Mouse (Mus musculus) midbrain, embryonic 14.5 days (tissue): ENCODE measurements around the gene Mib2. TPM values are rescaled to one million over a fixed set of nuclear protein-coding genes. Genes with fewer than 3 reads are reported as not detected.
"Not testable (repeated sequence)": the region's sequence is repeated elsewhere in the genome, so short reads cannot be mapped to it uniquely, and the experiment has no call there.

Source experiments
- ATAC-seq: fragments of 200-750 bp; cut with Nextera tagmentation; 2 replicates; pipeline ENCODE4 v1.8.0; 2017; ENCODE audit warnings: moderate number of reproducible peaks, moderate library complexity; ENCODE audit not compliant: low FRiP score, low TSS enrichment
- DNase-seq: peaks from one replicate; pipeline ENCODE4 v3.0.0-alpha.2; 2015
- H3K27ac ChIP-seq: fragments of 300-500 bp; sonication (generic); replicated peaks from 2 replicates; pipeline ENCODE4 v1.5.1; 2014; ENCODE audit warnings: mild to moderate bottlenecking, low read depth, low read length, moderate library complexity
- H3K27me3 ChIP-seq: fragments of 300-500 bp; sonication (generic); 2 replicates; pipeline ENCODE4 v1.6.1; 2014; ENCODE audit warnings: low read length, control low read depth, mixed read lengths; ENCODE audit not compliant: control insufficient read depth, insufficient read depth
- H3K36me3 ChIP-seq: fragments of 300-500 bp; sonication (generic); 2 replicates; pipeline ENCODE4 v1.6.1; 2014; ENCODE audit warnings: low read length, control low read depth; ENCODE audit not compliant: control insufficient read depth, insufficient read depth
- H3K4me1 ChIP-seq: fragments of 300-500 bp; sonication (generic); 2 replicates; pipeline ENCODE4 v1.6.1; 2014; ENCODE audit warnings: mild to moderate bottlenecking, antibody characterized with exemption, low read length, control low read depth; ENCODE audit not compliant: control insufficient read depth, insufficient read depth
- H3K4me2 ChIP-seq: fragments of 300-500 bp; sonication (generic); 2 replicates; pipeline ENCODE4 v1.6.1; 2014; ENCODE audit warnings: mild to moderate bottlenecking, low read length, moderate library complexity
- H3K4me3 ChIP-seq: fragments of 300-500 bp; sonication (generic); replicated peaks from 2 replicates; pipeline ENCODE4 v1.5.1; 2014; ENCODE audit warnings: low read depth, low read length
- H3K9ac ChIP-seq: fragments of 300-500 bp; sonication (generic); replicated peaks from 2 replicates; pipeline ENCODE4 v1.6.1; 2014; ENCODE audit warnings: mild to moderate bottlenecking, low read length, moderate library complexity
- H3K9me3 ChIP-seq: fragments of 300-500 bp; sonication (generic); 2 replicates; pipeline ENCODE4 v1.6.1; 2016; ENCODE audit warnings: low read length, control low read depth, mixed read lengths; ENCODE audit not compliant: control insufficient read depth
- whole genome bisulfite sequencing: fragments of 180-500 bp; shearing (Covaris S2); extraction: QIAGEN DNeasy Blood & Tissue Kit; methylation state at CpG from one replicate; pipeline ENCODE4 v1.1.7; 2014; 5-methylcytosine and 5-hydroxymethylcytosine counted together
- polyA plus RNA-seq: library from polyadenylated mRNA; unstranded; fragments of >200 nt; fragmentation: Nextera tagmentation; extraction: Ambion mirVana; gene quantifications from 2 replicates; pipeline ENCODE4 v1.2.1, GENCODE M21; 2014

Gene Mib2
- polyA plus RNA-seq, 1 experiment from 2014 or later = 40.8 TPM

- not testable (repeated sequence) for DNase-seq, H3K4me3 ChIP-seq, H3K9me3 ChIP-seq, H3K9ac ChIP-seq, H3K27ac ChIP-seq, H3K36me3 ChIP-seq, H3K4me2 ChIP-seq, ATAC-seq, H3K27me3 ChIP-seq, H3K4me1 ChIP-seq
- 92% methylated on average over 15 of the region's 19 CpGs for WGBS
Observed at GRCm38 (mm10) chr4:155683670-155684277, 14.8 kb upstream of the Mib2 start.

- H3K36me3 ChIP-seq = no peaks in the 10 kb centered on the region
- H3K9ac ChIP-seq = no peak overlapping the region
- no peaks in the 10 kb centered on the region for H3K4me1 ChIP-seq
- H3K4me2 ChIP-seq = no peak overlapping the region
- WGBS = 87% methylated on average over 2 of the region's 2 CpGs
- H3K4me3 ChIP-seq = no peak overlapping the region
- H3K27ac ChIP-seq = no peak overlapping the region
- ATAC-seq (no peak), DNase-seq (peak; percentile 23)
- no peaks in the 10 kb centered on the region for H3K9me3 ChIP-seq
- H3K27me3 ChIP-seq = no peaks in the 10 kb centered on the region
Observed at GRCm38 (mm10) chr4:155675991-155676390, 7.0 kb upstream of the Mib2 start.

GRCm38 (mm10) chr4:155672082-155672481 is 3.1 kb upstream of the Mib2 start:
- Histone ChIP-seq H3K27me3 (no peaks in the 10 kb centered on the region), H3K4me2 (no peak overlapping the region), H3K4me1 (peaks cover 7% of the 10 kb centered on the region; the same call in 1 of the 2 replicates), H3K27ac (no peak overlapping the region), H3K9ac (no peak overlapping the region), H3K4me3 (no peak overlapping the region), H3K9me3 (no peaks in the 10 kb centered on the region), H3K36me3 (no peaks in the 10 kb centered on the region)
- no peak for DNase-seq
- no peak for ATAC-seq
- WGBS = 69% methylated on average over 2 of the region's 2 CpGs

- ATAC-seq, H3K9ac ChIP-seq: not testable (repeated sequence)
Observed at GRCm38 (mm10) chr4:155670236-155670635, 1.2 kb upstream of the Mib2 start.

GRCm38 (mm10) chr4:155669598-155670075 is 639 bp upstream of the Mib2 start:
- H3K4me1 ChIP-seq = peaks cover 7% of the 10 kb centered on the region; the same call in 1 of the 2 replicates
- peak overlapping the region; percentile 80 for H3K4me3 ChIP-seq
- peak overlapping the region; percentile 79; the same call in 1 of the 2 replicates for H3K27ac ChIP-seq
- WGBS = 2% methylated on average over 8 of the region's 8 CpGs
- peak overlapping the region; percentile 89; the same call in 1 of the 2 replicates for H3K9ac ChIP-seq
- peak overlapping the region; percentile 89 for H3K4me2 ChIP-seq
- no peaks in the 10 kb centered on the region for H3K9me3 ChIP-seq
- H3K27me3 ChIP-seq = no peaks in the 10 kb centered on the region
- DNase-seq (no peak), ATAC-seq (peak; percentile 38; the same call in 1 of the 2 replicates)
- H3K36me3 ChIP-seq = peaks cover 12% of the 10 kb centered on the region

More at GRCm38 (mm10) chr4:155670236-155670635, 1.2 kb upstream of the Mib2 start:
- not testable (repeated sequence) for H3K27me3 ChIP-seq, H3K36me3 ChIP-seq, H3K9me3 ChIP-seq, H3K4me1 ChIP-seq, H3K27ac ChIP-seq, DNase-seq, H3K4me2 ChIP-seq
- H3K4me3 ChIP-seq = 0 out of 2 replicates have a peak overlapping the region, but pooled peaks have one; percentile 80
- WGBS = 60% methylated on average over 4 of the region's 4 CpGs

DNA sequence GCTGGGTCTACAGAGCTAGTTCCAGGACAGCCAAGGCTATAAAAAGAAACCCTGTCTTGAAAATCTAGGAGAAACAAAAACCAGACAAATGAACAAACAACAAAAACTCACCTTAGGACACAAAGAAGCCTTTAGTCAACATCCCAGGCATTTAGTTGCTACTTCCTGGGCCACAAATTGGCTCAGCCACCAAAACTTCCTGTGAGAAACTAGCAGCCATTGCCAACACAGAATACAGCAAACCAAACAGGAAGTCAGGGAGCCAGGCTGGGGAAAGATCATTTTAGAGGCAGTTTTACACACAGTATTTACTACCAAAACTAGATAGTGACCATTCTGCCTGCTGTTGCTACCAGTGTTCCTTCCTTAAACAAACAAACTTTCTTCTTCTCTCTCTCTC is 2.1 kb downstream of the Mib2 start:
- Histone ChIP-seq H3K27me3 (no peaks in the 10 kb centered on the region), H3K36me3 (peaks cover 12% of the 10 kb centered on the region), H3K9me3 (no peaks in the 10 kb centered on the region), H3K4me2 (no peak overlapping the region), H3K4me3 (no peak overlapping the region), H3K9ac (no peak overlapping the region), H3K27ac (no peak overlapping the region), H3K4me1 (peaks cover 7% of the 10 kb centered on the region; the same call in 1 of the 2 replicates)
- DNase-seq = no peak
- ATAC-seq = no peak

DNA sequence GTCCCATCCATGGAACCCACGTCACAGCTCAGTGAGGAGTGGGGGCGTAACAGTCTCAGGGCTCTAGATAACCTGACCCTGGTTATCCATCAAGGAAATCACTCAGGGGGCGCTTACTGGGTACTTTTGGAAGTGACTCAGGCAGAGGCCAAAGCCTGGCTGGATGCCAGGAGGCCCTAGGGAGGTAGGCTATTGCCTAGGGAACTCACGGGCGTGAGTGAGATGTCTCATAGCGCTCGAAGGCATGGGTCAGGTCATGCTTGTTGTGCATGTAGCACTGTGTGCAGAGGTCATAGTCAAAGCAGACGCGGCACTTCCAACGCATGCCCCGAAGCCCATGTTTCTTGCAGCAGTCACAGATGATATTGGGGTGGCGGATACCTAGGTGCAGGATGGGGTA is 8.4 kb downstream of the Mib2 start:
- H3K27ac ChIP-seq = no peak overlapping the region
- no peak overlapping the region for H3K9ac ChIP-seq
- peaks cover 47% of the 10 kb centered on the region for H3K36me3 ChIP-seq
- no peak overlapping the region for H3K4me3 ChIP-seq
- no peaks in the 10 kb centered on the region for H3K4me1 ChIP-seq
- H3K4me2 ChIP-seq = no peak overlapping the region
- no peak for DNase-seq
- WGBS = 90% methylated on average over 12 of the region's 12 CpGs
- H3K27me3 ChIP-seq = peaks cover 7% of the 10 kb centered on the region
- no peaks in the 10 kb centered on the region for H3K9me3 ChIP-seq
- no peak for ATAC-seq

DNA sequence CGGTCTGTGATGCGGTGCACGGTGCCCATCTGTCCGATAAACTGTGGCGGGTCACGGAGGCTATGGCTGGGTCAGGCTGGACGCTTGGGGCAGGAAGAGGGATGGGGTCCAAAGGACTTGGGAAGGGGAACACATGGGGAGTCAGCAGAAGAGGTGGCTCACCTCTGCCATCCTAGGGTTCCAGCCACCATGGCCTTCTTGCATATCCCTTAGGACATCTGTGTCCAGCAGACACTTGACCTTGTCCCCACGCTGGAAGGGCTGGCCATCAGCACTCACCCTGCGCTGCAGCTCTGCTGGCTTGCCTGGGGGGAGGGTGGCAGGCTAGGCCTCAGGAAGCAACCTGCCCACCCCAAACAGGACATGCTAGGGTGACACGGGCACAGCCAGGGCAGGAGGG is 10.0 kb downstream of the Mib2 start:
- Histone ChIP-seq H3K9me3 (no peaks in the 10 kb centered on the region), H3K4me3 (no peak overlapping the region), H3K36me3 (peaks cover 48% of the 10 kb centered on the region), H3K27me3 (peaks cover 24% of the 10 kb centered on the region), H3K4me2 (no peak overlapping the region), H3K4me1 (peaks cover 12% of the 10 kb centered on the region), H3K27ac (no peak overlapping the region), H3K9ac (no peak overlapping the region)
- WGBS = 92% methylated on average over 10 of the region's 10 CpGs
- no peak for DNase-seq
- no peak for ATAC-seq

DNA sequence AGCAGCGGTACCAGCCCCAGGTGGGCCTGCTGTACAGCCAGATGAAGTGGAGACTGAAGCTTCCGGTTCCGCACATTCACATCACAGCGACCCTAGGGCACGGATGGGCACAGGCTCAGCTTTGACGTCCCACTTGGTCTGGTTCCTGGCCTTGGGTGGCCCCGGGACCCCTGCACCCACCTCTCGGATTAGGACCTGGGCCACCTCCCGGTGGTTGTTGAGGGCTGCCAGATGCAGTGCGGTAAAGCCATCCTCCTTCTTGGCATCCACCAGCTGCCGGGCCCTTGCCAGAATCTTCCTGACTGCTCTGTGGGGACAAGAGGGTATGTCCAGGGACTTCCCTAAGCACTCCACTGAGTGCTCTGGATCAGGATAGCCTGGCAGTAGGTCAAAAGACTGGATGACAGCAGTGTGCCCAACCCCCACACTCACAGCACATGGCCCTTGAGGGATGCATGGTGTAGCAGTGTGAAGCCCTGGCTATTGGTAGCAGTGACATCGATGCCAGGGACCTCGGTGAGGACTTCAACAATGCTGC is 12.7 kb downstream of the Mib2 start:
- H3K27ac ChIP-seq = no peak overlapping the region
- whole genome bisulfite sequencing = 93% methylated on average over 13 of the region's 13 CpGs
- DNase-seq (no peak), ATAC-seq (no peak)
- no peak overlapping the region for H3K9ac ChIP-seq
- no peaks in the 10 kb centered on the region for H3K9me3 ChIP-seq
- H3K27me3 ChIP-seq = peaks cover 50% of the 10 kb centered on the region
- peaks cover 50% of the 10 kb centered on the region for H3K36me3 ChIP-seq
- peaks cover 24% of the 10 kb centered on the region for H3K4me1 ChIP-seq
- no peak overlapping the region for H3K4me3 ChIP-seq
- H3K4me2 ChIP-seq = no peak overlapping the region
